Mouse (Mus musculus): ENCODE data around the gene Farsa. TPM values are rescaled to one million over a fixed set of nuclear protein-coding genes. Genes with fewer than 3 reads are reported as not detected.
"Not testable (repeated sequence)": the region's sequence is repeated elsewhere in the genome, so short reads cannot be mapped to it uniquely, and the experiment has no call there.

Farsa gene
- total and polyA plus RNA-seq, 2 experiments, result 11.0 to 32.4 TPM

- TF ChIP-seq POLR2A (IDR thresholded peaks at IDR 0.05; ENCODE audit: extremely low read depth, insufficient read depth, low read length) (no peak), CTCF (IDR thresholded peaks at IDR 0.05; ENCODE audit: low read depth, low read length) (no peak)
- Histone ChIP-seq H3K79me2 (ENCODE audit: control insufficient read depth, insufficient read depth, low read length) (peaks cover 3% of the 10 kb centered on the region; the same call in 1 of the 2 replicates), H3K4me3 (ENCODE audit: insufficient read depth, low read depth, low read length) (no peak within 1 kb of the TSS), H3K9ac (ENCODE audit: low read depth, low read length) (no peak within 1 kb of the TSS), H3K36me3 (ENCODE audit: control insufficient read depth, insufficient read depth, low read length) (no peaks in the 10 kb centered on the region), H3K27me3 (ENCODE audit: control insufficient read depth, insufficient read depth, low read length) (no peaks in the 10 kb centered on the region), H3K27ac (replicated peaks; ENCODE audit: insufficient read depth, low read depth, low read length) (no peak within 1 kb of the TSS), H3K4me1 (ENCODE audit: control insufficient read depth, insufficient read depth, low read length) (no peaks in the 10 kb centered on the region)
- no peak for DNase-seq (ENCODE audit: extremely low read depth, low read depth, low spot score)
- 82% methylated on average over 3 of the region's 3 CpGs for WGBS
Measured at GRCm38 (mm10) chr8:84822723-84823122, 34.1 kb upstream of the Farsa start, which contains the start of gene Dand5. Dand5 (minus strand) TSS chr8:84822823.

GRCm38 (mm10) chr8:84823653-84824052, 33.1 kb upstream of the Farsa start:
- TF ChIP-seq CTCF (IDR thresholded peaks at IDR 0.05; ENCODE audit: low read depth, low read length) (peak; percentile 95), POLR2A (IDR thresholded peaks at IDR 0.05; ENCODE audit: extremely low read depth, insufficient read depth, low read length) (no peak)
- H3K4me3 ChIP-seq (ENCODE audit: insufficient read depth, low read depth, low read length), result no peak overlapping the region
- no peaks in the 10 kb centered on the region for H3K36me3 ChIP-seq (ENCODE audit: control insufficient read depth, insufficient read depth, low read length)
- no peak for DNase-seq (ENCODE audit: extremely low read depth, low read depth, low spot score)
- WGBS, result 4% methylated on average over 18 of the region's 18 CpGs
- H3K4me1 ChIP-seq (ENCODE audit: control insufficient read depth, insufficient read depth, low read length), result no peaks in the 10 kb centered on the region
- H3K27me3 ChIP-seq (ENCODE audit: control insufficient read depth, insufficient read depth, low read length), result no peaks in the 10 kb centered on the region
- H3K9ac ChIP-seq (ENCODE audit: low read depth, low read length), result no peak overlapping the region
- H3K79me2 ChIP-seq (ENCODE audit: control insufficient read depth, insufficient read depth, low read length), result peaks cover 3% of the 10 kb centered on the region; the same call in 1 of the 2 replicates
- H3K27ac ChIP-seq (replicated peaks; ENCODE audit: insufficient read depth, low read depth, low read length), result no peak overlapping the region

- Histone ChIP-seq H3K4me3 (ENCODE audit: insufficient read depth, low read depth, low read length) (no peak overlapping the region), H3K79me2 (ENCODE audit: control insufficient read depth, insufficient read depth, low read length) (peaks cover 5% of the 10 kb centered on the region; the same call in 1 of the 2 replicates), H3K27ac (replicated peaks; ENCODE audit: insufficient read depth, low read depth, low read length) (no peak overlapping the region), H3K4me1 (ENCODE audit: control insufficient read depth, insufficient read depth, low read length) (no peaks in the 10 kb centered on the region), H3K36me3 (ENCODE audit: control insufficient read depth, insufficient read depth, low read length) (no peaks in the 10 kb centered on the region), H3K27me3 (ENCODE audit: control insufficient read depth, insufficient read depth, low read length) (no peaks in the 10 kb centered on the region), H3K9ac (ENCODE audit: low read depth, low read length) (no peak overlapping the region)
- 82% methylated on average over 4 of the region's 4 CpGs for WGBS
- TF ChIP-seq POLR2A (IDR thresholded peaks at IDR 0.05; ENCODE audit: extremely low read depth, insufficient read depth, low read length) (no peak), CTCF (IDR thresholded peaks at IDR 0.05; ENCODE audit: low read depth, low read length) (no peak)
- no peak for DNase-seq (ENCODE audit: extremely low read depth, low read depth, low spot score)
Measured at GRCm38 (mm10) chr8:84825636-84826035, 31.2 kb upstream of the Farsa start.

- H3K36me3 ChIP-seq (ENCODE audit: control insufficient read depth, insufficient read depth, low read length); H3K27me3 ChIP-seq (ENCODE audit: control insufficient read depth, insufficient read depth, low read length); DNase-seq (ENCODE audit: extremely low read depth, low read depth, low spot score); H3K9ac ChIP-seq (ENCODE audit: low read depth, low read length); H3K4me3 ChIP-seq (ENCODE audit: insufficient read depth, low read depth, low read length); H3K4me1 ChIP-seq (ENCODE audit: control insufficient read depth, insufficient read depth, low read length); H3K79me2 ChIP-seq (ENCODE audit: control insufficient read depth, insufficient read depth, low read length); H3K27ac ChIP-seq (replicated peaks; ENCODE audit: insufficient read depth, low read depth, low read length): not testable (repeated sequence)
- 92% methylated on average over 2 of the region's 2 CpGs for WGBS
Measured at GRCm38 (mm10) chr8:84826518-84826917, 30.3 kb upstream of the Farsa start.

- no peaks in the 10 kb centered on the region for H3K27me3 ChIP-seq (ENCODE audit: control insufficient read depth, insufficient read depth, low read length)
- DNase-seq (ENCODE audit: extremely low read depth, low read depth, low spot score), result peak; percentile 92
- H3K79me2 ChIP-seq (ENCODE audit: control insufficient read depth, insufficient read depth, low read length), result peaks cover 8% of the 10 kb centered on the region; the same call in 1 of the 2 replicates
- H3K36me3 ChIP-seq (ENCODE audit: control insufficient read depth, insufficient read depth, low read length), result peaks cover 13% of the 10 kb centered on the region; the same call in 1 of the 2 replicates
- H3K4me3 ChIP-seq (ENCODE audit: insufficient read depth, low read depth, low read length), result peak within 1 kb of the TSS; percentile 68
- peaks cover 6% of the 10 kb centered on the region; the same call in 1 of the 2 replicates for H3K4me1 ChIP-seq (ENCODE audit: control insufficient read depth, insufficient read depth, low read length)
- no peak for TF ChIP-seq POLR2A (IDR thresholded peaks at IDR 0.05; ENCODE audit: extremely low read depth, insufficient read depth, low read length)
- TF ChIP-seq CTCF (IDR thresholded peaks at IDR 0.05; ENCODE audit: low read depth, low read length), result peak; percentile 64
- peak within 1 kb of the TSS; percentile 86 for H3K27ac ChIP-seq (replicated peaks; ENCODE audit: insufficient read depth, low read depth, low read length)
- H3K9ac ChIP-seq (ENCODE audit: low read depth, low read length), result peak within 1 kb of the TSS; percentile 98
- WGBS, result 8% methylated on average over 11 of the region's 11 CpGs
Measured at GRCm38 (mm10) chr8:84831490-84831889, 25.3 kb upstream of the Farsa start, which contains the start of gene Gadd45gip1. Gadd45gip1 (plus strand) TSS chr8:84831522.

GRCm38 (mm10) chr8:84832034-84832717, 24.6 kb upstream of the Farsa start:
- Histone ChIP-seq H3K36me3 (ENCODE audit: control insufficient read depth, insufficient read depth, low read length) (peaks cover 16% of the 10 kb centered on the region; the same call in 1 of the 2 replicates), H3K4me1 (ENCODE audit: control insufficient read depth, insufficient read depth, low read length) (peaks cover 6% of the 10 kb centered on the region; the same call in 1 of the 2 replicates)
- under 1% methylated on average over 57 of the region's 59 CpGs for WGBS

More at GRCm38 (mm10) chr8:84832034-84832717, 24.6 kb upstream of the Farsa start:
- peak overlapping the region; percentile 98 for H3K9ac ChIP-seq (ENCODE audit: low read depth, low read length)
- H3K27me3 ChIP-seq (ENCODE audit: control insufficient read depth, insufficient read depth, low read length), result no peaks in the 10 kb centered on the region
- TF ChIP-seq POLR2A (IDR thresholded peaks at IDR 0.05; ENCODE audit: extremely low read depth, insufficient read depth, low read length) (peak; percentile 75; the same call in 1 of the 2 replicates), CTCF (IDR thresholded peaks at IDR 0.05; ENCODE audit: low read depth, low read length) (no peak)
- peak overlapping the region; percentile 68 for H3K4me3 ChIP-seq (ENCODE audit: insufficient read depth, low read depth, low read length)
- H3K79me2 ChIP-seq (ENCODE audit: control insufficient read depth, insufficient read depth, low read length), result peaks cover 8% of the 10 kb centered on the region; the same call in 1 of the 2 replicates
- H3K27ac ChIP-seq (replicated peaks; ENCODE audit: insufficient read depth, low read depth, low read length), result peak overlapping the region; percentile 86
- no peak for DNase-seq (ENCODE audit: extremely low read depth, low read depth, low spot score)

All from liver, adult 2 months (tissue).